Mouse (Mus musculus) thymus, postnatal 0 days (tissue): ENCODE results near the gene Crtam. TPM values are rescaled to one million over a fixed set of nuclear protein-coding genes. Genes with fewer than 3 reads are reported as not detected.

Experiments used
- DNase-seq: peaks from one replicate; pipeline ENCODE4 v3.0.0-alpha.2; 2015; ENCODE audit warnings: low spot score
- polyA plus RNA-seq: library from polyadenylated mRNA; unstranded; fragments of >200 nt; fragmentation: Nextera tagmentation; extraction: Ambion mirVana; gene quantifications from 2 replicates; pipeline ENCODE4 v1.2.1, GENCODE M21; 2015

Crtam gene
- polyA plus RNA-seq, 1 experiment from 2014 or later: 0.72 TPM

DNA sequence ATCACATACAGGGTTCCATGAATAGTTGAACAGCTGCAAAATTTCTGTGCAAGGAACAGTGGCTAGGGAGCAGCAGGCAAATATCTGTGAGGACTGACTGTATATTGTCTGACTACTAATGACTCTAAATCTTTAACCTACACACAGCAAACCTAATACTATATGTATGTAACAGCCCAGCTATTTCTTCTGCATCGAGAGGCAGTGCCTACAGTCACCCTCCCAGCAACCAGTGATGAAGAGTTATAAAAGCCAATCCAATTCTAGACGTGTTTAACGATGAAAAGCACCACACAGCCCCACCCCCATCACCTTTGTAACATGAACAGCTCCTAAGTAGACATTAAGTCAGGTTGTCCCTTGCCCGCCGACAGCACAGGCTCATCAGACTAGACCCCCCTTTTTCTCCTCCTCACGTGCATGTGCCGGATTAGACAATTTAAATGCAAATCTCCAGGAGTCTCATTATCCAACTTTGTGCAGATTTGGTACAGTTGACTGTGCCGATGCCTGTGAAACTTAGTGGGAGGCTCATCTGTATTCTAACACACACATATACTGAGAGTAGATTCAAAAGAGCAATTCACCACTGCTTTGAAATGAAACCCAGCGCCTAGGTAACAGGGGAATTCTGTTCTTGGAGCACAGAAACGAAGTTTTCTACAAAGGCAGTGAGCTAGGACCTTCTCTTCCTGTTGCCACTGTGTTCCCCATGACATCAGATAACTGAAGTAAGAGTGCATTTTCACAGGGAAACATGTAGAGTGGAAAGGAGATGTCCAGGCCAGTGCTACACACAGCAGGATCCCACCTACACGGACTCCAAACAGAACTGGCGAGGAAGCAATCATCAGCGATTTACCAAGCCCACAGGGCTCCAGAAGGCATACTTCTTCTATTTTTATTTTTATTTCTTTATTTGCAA, 7.3 kb upstream of the Crtam start:
- DNase-seq: no peak

GRCm38 (mm10) chr9:41007785-41008184, 3.4 kb upstream of the Crtam start:
- no peak for DNase-seq

- DNase-seq: peak; percentile 9
These were observed 7.2 kb downstream of the Crtam start for GRCm38 (mm10) chr9:40997116-40997779.

GRCm38 (mm10) chr9:40994075-40994474, 10.4 kb downstream of the Crtam start:
- no peak for DNase-seq

DNA sequence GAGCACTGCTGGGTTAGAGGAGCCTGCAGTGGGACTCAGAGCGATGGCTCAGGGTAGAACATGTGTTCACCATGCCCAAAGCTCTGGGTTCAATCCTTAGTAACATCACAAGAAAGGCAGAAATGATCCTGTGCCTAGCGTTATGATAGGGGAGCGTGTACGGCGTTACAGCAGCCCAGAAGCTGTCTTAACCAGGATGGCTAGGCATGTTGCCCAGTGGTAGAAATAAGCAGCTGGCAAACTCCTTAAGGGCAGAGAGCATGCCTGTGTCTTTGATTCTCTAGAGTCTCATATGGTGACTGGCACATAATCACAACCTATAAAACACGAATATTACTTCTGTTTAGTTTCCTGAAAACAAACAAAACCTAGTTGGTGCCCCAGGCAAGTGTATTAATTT, 12.9 kb downstream of the Crtam start:
- no peak for DNase-seq

DNA sequence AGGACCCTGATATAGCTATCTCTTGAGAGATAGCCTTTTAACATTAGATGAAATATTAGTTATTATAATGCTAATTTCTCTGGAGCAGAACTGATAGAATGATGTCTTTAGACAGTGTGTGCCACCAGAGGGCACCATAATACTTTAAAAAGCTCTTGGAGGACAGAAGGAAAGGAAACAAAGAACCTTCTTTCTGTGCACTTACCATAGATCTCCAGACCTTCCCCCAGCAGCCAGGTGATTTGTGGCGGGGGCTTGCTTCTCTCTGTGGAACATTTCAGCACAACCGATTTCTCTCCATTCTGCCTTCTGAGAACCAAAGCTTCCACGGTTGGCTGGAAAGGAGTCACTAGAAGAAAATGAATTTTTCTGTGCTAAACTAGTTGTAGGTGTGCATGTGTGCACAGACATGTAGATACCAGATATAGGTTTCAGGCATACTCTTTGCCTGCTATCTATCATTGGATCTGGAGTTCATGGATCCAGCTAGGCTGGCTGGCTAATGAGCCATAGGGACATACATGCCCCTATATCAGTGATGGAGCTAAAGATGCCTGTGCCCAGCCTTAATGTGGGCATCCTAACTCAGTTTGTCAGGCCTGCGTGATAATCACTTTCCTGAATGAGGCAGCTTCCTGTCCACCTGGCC, 14.4 kb downstream of the Crtam start:
- peak; percentile 47 for DNase-seq

GRCm38 (mm10) chr9:40984313-40984712, 20.1 kb downstream of the Crtam start:
- no peak for DNase-seq

GRCm38 (mm10) chr9:40983758-40984157, 20.7 kb downstream of the Crtam start:
- no peak for DNase-seq

DNA sequence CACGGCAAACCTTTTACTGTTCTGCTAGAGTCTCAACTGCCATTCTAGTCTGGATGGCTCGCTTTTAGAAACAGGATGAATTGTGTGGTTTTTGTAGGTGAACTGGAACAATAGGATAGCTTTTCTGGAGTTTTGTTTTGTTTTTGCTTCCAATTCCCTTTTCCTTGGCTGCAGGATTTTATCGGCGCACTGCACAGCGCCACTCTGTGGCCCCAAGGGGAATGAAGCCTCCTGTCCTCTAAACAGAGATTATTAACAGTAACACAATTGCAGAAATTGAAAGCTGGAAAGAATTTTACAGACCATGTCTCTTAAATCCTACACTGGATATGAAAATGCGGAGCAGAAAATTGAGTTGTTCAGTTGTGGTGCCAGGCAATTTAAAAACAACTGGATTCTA, 21.9 kb downstream of the Crtam start:
- no peak for DNase-seq

DNA sequence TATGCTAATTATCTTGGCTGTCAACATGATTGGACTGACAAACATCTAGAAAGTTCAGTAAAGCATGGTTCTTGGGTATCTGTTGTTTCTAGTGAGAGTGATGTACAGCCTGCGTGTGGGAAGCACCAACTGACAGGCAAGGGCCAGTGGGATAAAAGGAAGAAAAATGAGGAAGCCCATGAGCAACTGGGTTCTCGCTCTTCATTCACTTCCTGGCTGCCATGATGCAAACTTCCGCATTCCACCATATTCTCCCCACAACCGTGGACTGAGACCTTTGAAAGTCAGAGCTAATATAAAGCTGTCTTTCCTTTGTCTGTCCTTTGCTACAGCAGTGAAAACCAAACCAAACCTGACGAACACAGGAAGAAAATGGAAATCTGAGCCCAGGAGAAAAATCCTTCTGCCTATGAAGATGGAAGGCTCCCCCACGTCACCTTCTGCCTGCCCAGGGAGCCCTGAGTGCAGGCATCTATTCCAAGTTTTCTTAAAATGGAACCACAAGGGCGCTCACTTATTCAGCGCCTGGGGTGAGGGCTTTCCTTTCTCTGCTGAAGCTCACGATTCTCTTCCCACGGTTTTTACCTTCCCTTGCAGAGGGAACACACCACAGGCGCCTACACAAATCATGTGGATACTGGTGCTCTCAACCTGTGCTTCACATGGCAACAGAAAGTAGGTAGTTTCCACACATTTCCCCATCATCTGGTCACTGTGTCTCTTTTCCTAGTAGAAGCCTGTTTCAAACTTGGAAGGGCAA, 30.2 kb downstream of the Crtam start:
- DNase-seq: no peak

DNA sequence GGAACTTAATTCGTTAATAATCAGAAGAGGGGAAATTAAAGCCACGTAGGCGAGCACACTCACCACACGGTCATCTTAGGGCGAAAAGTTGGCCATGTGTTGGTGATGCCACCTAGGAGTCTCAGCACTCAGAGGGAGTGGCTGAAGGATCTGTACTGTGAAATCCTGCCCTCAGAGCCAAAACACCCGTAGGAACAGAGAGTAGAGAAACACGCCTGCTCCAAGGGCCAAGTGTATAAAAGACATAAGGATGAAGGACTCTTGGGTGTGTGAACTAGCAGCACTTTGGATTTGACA, 40.1 kb downstream of the Crtam start:
- DNase-seq: no peak

- no peak for DNase-seq
These were observed 40.6 kb downstream of the Crtam start, which contains the start of gene Jhy for GRCm38 (mm10) chr9:40963586-40964417. Jhy (minus strand) TSS chr9:40964118.

DNA sequence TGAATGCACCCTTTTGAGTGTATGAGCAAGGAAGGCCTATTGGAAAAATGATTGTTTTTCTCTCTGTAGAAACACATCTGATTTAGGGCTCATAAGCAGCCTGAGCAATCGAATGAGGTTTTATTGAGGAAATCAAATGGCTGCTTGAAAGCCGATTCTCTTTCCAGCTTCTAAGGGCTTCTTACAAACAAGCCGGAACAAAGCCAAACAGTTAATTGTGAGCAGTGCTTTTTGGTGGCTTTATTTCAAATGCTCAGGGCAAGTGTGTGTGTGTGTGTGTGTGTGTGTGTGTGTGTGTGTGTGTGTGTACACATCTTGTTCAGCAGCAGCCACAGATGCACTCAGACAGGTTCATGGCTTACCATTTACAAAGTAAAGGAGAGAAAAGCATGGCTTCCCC, 43.0 kb downstream of the Crtam start:
- DNase-seq: no peak

- DNase-seq: no peak
These were observed 55.3 kb downstream of the Crtam start for GRCm38 (mm10) chr9:40949039-40949615.

DNA sequence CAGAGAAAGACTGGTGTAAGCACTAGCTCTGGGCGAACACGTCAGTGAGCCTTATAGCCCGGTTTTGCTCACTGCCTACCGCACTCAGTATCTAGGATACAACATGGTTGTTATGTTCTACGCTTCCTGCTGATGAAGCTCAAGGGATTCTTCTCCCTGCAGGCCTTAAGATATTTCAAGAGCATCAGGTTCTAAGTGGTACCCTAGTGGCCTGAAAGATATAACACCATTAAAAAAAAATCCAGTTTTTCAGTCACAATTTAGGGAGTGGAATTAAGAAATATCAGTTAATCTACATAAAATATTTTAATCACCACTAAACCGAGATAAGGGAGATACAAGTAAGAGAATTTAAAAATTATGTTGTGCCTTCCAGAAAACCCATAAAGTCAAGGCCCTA, 56.0 kb downstream of the Crtam start:
- no peak for DNase-seq

GRCm38 (mm10) chr9:40947131-40947530, 57.3 kb downstream of the Crtam start:
- no peak for DNase-seq

GRCm38 (mm10) chr9:40937425-40937824, 67.0 kb downstream of the Crtam start:
- no peak for DNase-seq

- no peak for DNase-seq
These were observed 71.1 kb downstream of the Crtam start for GRCm38 (mm10) chr9:40933323-40933722.

DNA sequence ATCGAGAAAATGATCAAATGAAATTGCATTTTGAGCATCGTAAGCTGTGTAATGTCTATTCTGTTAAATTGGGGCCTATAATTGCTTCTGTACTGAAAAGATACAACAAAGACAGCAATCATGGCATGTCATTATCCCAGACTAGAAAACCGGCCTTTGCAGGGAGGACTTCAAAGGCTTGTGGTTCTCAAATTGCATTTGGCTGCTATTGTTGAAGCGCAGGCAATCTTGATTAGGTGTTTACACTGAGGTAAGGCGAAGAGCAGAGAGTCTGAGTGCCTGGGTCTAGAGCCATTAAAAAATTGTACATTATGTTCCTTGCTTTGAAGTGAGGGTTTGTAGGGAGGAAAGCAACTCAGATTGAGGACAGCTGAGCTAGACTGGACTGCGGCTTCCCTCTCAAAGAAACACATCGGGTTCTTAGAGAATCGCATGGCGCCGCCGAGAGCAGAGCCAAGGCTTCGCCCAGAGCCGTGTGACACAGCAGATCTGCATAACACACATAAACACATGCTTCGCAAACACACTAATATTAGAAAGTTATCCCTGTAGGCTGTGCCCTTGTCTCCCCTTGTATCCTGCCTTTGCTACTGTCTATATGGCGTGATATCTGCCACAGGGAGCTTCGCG, 77.0 kb downstream of the Crtam start:
- DNase-seq: no peak
